Mouse (Mus musculus) liver, adult 2 months (tissue): ENCODE data around the gene Prrx2. TPM values are rescaled to one million over a fixed set of nuclear protein-coding genes. Genes with fewer than 3 reads are reported as not detected.

ENCODE experiments used
- DNase-seq: peaks from one replicate; pipeline ENCODE4 v3.0.0-alpha.2; 2011; ENCODE audit warnings: low read depth, low spot score; ENCODE audit errors: extremely low read depth
- H3K27ac ChIP-seq: fragments of 200-500 bp; replicated peaks from 2 replicates; pipeline ENCODE4 v1.5.1; 2012; ENCODE audit warnings: low read depth, mild to moderate bottlenecking, control low read depth, inconsistent platforms, low read length; ENCODE audit not compliant: insufficient read depth
- H3K27me3 ChIP-seq: fragments of 200-500 bp; 2 replicates; pipeline ENCODE4 v1.6.1; 2012; ENCODE audit warnings: mild to moderate bottlenecking, moderate library complexity, low read length, inconsistent platforms; ENCODE audit not compliant: control insufficient read depth, insufficient read depth
- H3K36me3 ChIP-seq: fragments of 200-500 bp; 2 replicates; pipeline ENCODE4 v1.6.1; 2012; ENCODE audit warnings: low read length, inconsistent platforms; ENCODE audit not compliant: control insufficient read depth, insufficient read depth
- H3K4me1 ChIP-seq: fragments of 200-500 bp; 2 replicates; pipeline ENCODE4 v1.6.1; 2011; ENCODE audit warnings: low read length; ENCODE audit not compliant: control insufficient read depth, insufficient read depth
- H3K4me3 ChIP-seq: fragments of 200-500 bp; 2 replicates; pipeline ENCODE4 v1.5.1; 2011; ENCODE audit warnings: low read depth, mild to moderate bottlenecking, control low read depth, low read length, moderate library complexity; ENCODE audit not compliant: insufficient read depth
- H3K79me2 ChIP-seq: fragments of 200-500 bp; 2 replicates; pipeline ENCODE4 v1.6.1; 2012; ENCODE audit warnings: inconsistent platforms, mild to moderate bottlenecking, low read length, moderate library complexity; ENCODE audit not compliant: control insufficient read depth, insufficient read depth
- H3K9ac ChIP-seq: fragments of 200-500 bp; 2 replicates; pipeline ENCODE4 v1.6.1; 2012; ENCODE audit warnings: low read depth, mild to moderate bottlenecking, control low read depth, inconsistent platforms, low read length
- CTCF ChIP-seq: fragments of 200-500 bp; IDR thresholded peaks from 2 replicates; pipeline ENCODE4 v1.5.1; 2011; ENCODE audit warnings: low read depth, low read length, control low read depth
- POLR2A ChIP-seq: fragments of 200-500 bp; IDR thresholded peaks from 2 replicates; pipeline ENCODE4 v1.6.1; 2011; ENCODE audit warnings: low read length, control low read depth; ENCODE audit not compliant: insufficient read depth; ENCODE audit errors: extremely low read depth
- WGBS: fragments of 180-500 bp; shearing (Covaris S2); methylation state at CpG from one replicate; pipeline ENCODE4 v1.1.7; 2018; 5-methylcytosine and 5-hydroxymethylcytosine counted together
- polyA plus RNA-seq: library from polyadenylated mRNA; depleted of rRNA; stranded (reverse); fragments of >200 nt; gene quantifications from 2 replicates; pipeline ENCODE4 v1.2.3, GENCODE M21; 2012
- total RNA-seq: library from RNA; depleted of rRNA; stranded (reverse); fragments of >200 nt; gene quantifications from 2 replicates; pipeline ENCODE4 v1.2.3, GENCODE M21; 2014

The Prrx2 gene
- total and polyA plus RNA-seq, 2 experiments, result not detected

DNA sequence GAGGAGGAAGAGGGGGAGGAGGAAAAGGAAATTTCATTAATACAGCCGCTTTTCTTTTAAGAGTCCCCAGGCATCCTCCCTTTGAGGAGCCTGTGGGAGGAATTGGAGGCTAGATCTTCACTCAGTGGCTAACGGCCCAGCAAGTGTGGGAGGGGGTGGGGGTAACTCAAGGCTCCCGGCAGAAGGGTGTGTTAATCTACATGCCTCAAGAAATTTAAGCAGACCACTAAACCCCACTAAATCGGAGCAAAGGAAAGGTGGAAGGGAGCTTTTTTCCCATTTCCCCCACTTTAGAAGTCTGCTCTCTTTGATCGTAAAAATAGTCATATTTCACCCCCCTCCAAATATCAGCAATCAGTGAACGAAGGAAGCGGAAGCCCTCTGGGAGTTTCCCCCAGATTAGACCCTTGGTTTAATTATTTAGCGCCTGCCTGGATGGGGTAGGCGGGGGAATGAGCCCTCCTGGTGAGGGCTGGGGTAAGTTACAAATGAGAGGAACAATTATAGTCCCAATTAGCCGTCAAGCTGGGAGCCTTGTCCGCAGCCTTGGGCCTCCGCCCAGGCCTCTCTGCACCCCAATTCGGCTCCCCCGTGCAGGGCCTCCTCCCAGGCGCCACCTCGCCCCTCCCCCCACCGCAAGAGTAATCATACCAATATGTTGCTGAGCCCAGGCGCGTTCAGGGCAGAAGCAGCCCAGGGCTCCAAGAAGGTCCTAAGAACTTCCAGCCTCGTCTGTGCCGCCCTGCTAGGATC lies 1.6 kb downstream of the Prrx2 start:
- no peak overlapping the region for H3K27ac ChIP-seq
- no peaks in the 10 kb centered on the region for H3K79me2 ChIP-seq
- no peaks in the 10 kb centered on the region for H3K36me3 ChIP-seq
- H3K4me1 ChIP-seq, result no peaks in the 10 kb centered on the region
- no peaks in the 10 kb centered on the region for H3K27me3 ChIP-seq
- H3K4me3 ChIP-seq, result no peak overlapping the region
- H3K9ac ChIP-seq, result no peak overlapping the region
- WGBS, result 41% methylated on average over 19 of the region's 21 CpGs
- DNase-seq, result no peak
- TF ChIP-seq POLR2A, result no peak
- no peak for TF ChIP-seq CTCF

DNA sequence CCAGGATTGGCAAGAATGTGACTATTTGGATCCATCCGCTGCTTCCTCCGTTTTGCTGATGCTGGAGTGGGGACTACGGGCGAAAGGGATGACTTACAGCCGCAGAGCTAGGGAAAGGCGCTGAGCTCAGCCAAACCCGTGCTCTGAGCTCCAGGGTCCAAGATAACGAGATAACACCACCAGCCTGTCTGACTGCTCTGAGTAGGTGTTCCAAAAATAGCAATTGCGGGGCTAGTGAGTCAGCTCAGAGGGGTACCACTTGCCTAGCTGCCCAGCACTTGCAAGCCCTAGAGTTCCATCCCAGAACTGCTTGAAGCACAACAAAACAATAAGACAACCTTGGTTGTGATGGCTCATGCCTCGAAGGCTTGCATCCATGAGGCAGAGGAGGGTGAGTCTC lies 7.8 kb downstream of the Prrx2 start:
- Histone ChIP-seq H3K9ac (no peak overlapping the region), H3K27me3 (peaks cover 12% of the 10 kb centered on the region; the same call in 1 of the 2 replicates), H3K4me3 (no peak overlapping the region), H3K36me3 (no peaks in the 10 kb centered on the region), H3K4me1 (no peaks in the 10 kb centered on the region), H3K79me2 (no peaks in the 10 kb centered on the region), H3K27ac (no peak overlapping the region)
- no peak for TF ChIP-seq CTCF
- no peak for TF ChIP-seq POLR2A
- WGBS, result 36% methylated on average over 10 of the region's 10 CpGs
- no peak for DNase-seq

DNA sequence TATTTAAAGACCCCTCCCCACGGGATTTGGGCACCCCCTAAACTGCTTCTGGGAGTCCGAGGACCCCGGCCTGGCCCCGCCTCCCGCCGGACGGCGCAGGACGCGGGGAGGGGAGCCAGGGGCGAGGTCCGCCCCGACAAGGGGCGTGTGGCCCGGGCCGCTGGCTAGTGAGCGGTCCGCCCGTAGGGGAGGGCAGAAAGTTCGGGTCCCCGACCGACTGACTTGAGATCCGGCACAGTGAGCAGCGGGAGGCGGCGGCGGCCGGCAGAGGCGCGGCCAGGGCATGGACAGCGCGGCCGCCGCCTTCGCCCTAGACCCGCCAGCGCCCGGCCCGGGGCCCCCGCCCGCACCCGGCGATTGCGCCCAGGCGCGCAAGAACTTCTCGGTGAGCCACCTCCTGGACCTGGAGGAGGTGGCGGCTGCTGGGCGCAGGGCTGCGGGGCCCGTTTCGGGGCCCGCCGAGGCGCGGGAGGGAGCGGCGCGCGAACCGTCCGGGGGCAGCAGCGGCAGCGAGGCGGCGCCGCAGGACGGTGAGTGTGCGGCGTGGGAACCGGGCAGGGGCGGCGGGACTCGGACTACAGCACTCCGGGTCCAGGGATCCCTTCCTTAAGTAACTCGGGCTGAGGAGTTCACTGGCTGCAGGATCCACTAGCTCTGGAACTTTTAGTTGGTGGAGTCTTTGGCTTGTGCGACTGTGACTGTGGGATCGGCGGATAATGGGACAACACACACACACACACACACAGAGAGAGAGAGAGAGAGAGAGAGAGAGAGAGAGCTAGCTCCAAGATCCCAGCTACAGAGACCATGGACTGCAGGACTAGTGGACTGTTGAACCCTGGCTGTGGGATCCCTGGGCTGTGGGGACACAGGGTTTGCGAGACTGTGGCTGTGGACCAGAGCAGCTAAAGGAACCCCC lies 10.6 kb downstream of the Prrx2 start:
- no peaks in the 10 kb centered on the region for H3K79me2 ChIP-seq
- H3K27me3 ChIP-seq, result peaks cover 12% of the 10 kb centered on the region; the same call in 1 of the 2 replicates
- TF ChIP-seq CTCF (no peak), POLR2A (no peak)
- no peaks in the 10 kb centered on the region for H3K4me1 ChIP-seq
- no peaks in the 10 kb centered on the region for H3K36me3 ChIP-seq
- H3K27ac ChIP-seq, result no peak overlapping the region
- no peak overlapping the region for H3K9ac ChIP-seq
- DNase-seq, result no peak
- 3% methylated on average over 79 of the region's 80 CpGs for WGBS
- H3K4me3 ChIP-seq, result no peak overlapping the region; the same call in 1 of the 2 replicates

DNA sequence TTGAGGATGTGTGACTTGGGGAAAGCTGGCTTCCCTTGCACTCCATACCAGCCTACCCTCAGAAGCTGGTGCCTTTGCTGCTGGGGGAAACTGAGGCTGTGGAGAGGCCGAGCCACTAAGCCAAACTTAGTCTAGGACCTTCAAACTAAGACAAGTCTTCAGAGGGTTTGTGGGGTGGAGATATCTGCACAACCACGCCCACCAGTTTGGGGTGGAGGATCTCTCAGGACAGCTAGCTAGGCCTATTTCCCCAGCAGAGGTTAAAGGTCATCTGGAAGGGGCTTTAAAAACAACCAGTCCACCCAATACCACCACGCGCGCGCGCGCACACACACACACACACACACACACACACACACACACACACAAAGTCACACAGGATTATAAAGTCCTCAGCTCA lies 11.5 kb downstream of the Prrx2 start:
- TF ChIP-seq CTCF (no peak), POLR2A (no peak)
- no peak overlapping the region for H3K27ac ChIP-seq
- WGBS, result 85% methylated on average over 8 of the region's 8 CpGs

DNA sequence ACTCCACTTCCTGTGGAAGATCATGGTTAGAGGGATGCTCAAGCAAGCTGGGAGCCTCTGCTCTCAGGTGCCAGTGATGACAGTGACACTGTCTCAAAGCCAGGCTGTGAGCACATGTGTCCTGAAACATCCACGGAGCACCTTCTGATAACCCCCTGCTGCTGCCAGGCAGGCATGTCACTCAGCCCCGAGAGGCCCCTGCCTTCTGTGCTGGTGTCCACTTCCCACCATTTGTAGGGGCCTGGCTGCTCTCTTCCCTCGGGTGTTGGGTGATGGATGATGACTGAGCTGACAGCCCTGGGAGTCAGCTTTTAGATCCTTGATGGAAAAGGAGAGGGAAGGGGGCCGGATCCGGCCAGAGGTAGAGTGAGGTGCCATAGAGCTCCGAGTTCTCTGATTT lies 12.0 kb downstream of the Prrx2 start:
- Histone ChIP-seq H3K4me3 (no peak overlapping the region), H3K4me1 (no peaks in the 10 kb centered on the region), H3K27me3 (peaks cover 12% of the 10 kb centered on the region; the same call in 1 of the 2 replicates), H3K27ac (no peak overlapping the region), H3K36me3 (no peaks in the 10 kb centered on the region), H3K9ac (no peak overlapping the region), H3K79me2 (no peaks in the 10 kb centered on the region)
- no peak for TF ChIP-seq CTCF
- TF ChIP-seq POLR2A, result no peak
- whole genome bisulfite sequencing, result 56% methylated on average over 6 of the region's 6 CpGs
- no peak for DNase-seq

More for the DNA sequence above, 11.5 kb downstream of the Prrx2 start:
- Histone ChIP-seq H3K9ac (no peak overlapping the region), H3K36me3 (no peaks in the 10 kb centered on the region), H3K27me3 (peaks cover 12% of the 10 kb centered on the region; the same call in 1 of the 2 replicates), H3K4me3 (no peak overlapping the region), H3K4me1 (no peaks in the 10 kb centered on the region), H3K79me2 (no peaks in the 10 kb centered on the region)
- no peak for DNase-seq
